Mouse (Mus musculus) intestine, postnatal 0 days (tissue): ENCODE results near the gene Slc1a7. TPM values are rescaled to one million over a fixed set of nuclear protein-coding genes. Genes with fewer than 3 reads are reported as not detected.

Experiments
- ATAC-seq: fragments of 200-750 bp; cut with Nextera tagmentation; 2 replicates; pipeline ENCODE4 v1.8.0; 2017; ENCODE audit warnings: mild to moderate bottlenecking, moderate TSS enrichment, moderate library complexity
- H3K27ac ChIP-seq: fragments of 300-500 bp; sonication (generic); 2 replicates; pipeline ENCODE4 v1.5.1; 2014; ENCODE audit warnings: mild to moderate bottlenecking, low read depth, low read length, moderate library complexity
- H3K27me3 ChIP-seq: fragments of 300-500 bp; sonication (generic); replicated peaks from 2 replicates; pipeline ENCODE4 v1.6.1; 2014; ENCODE audit warnings: low read length, mixed read lengths; ENCODE audit not compliant: control insufficient read depth, insufficient read depth
- H3K36me3 ChIP-seq: fragments of 300-500 bp; sonication (generic); 2 replicates; pipeline ENCODE4 v1.6.1; 2014; ENCODE audit warnings: mild to moderate bottlenecking, moderate library complexity; ENCODE audit not compliant: control insufficient read depth, insufficient read depth
- H3K4me1 ChIP-seq: fragments of 300-500 bp; sonication (generic); replicated peaks from 2 replicates; pipeline ENCODE4 v1.6.1; 2014; ENCODE audit warnings: antibody characterized with exemption, low read length, mixed read lengths; ENCODE audit not compliant: control insufficient read depth, insufficient read depth
- H3K4me2 ChIP-seq: fragments of 300-500 bp; sonication (generic); replicated peaks from 2 replicates; pipeline ENCODE4 v1.6.1; 2014; ENCODE audit warnings: low read depth, mild to moderate bottlenecking, moderate library complexity
- H3K4me3 ChIP-seq: fragments of 300-500 bp; sonication (generic); 2 replicates; pipeline ENCODE4 v1.5.1; 2014; ENCODE audit warnings: low read depth, low read length
- H3K9ac ChIP-seq: fragments of 300-500 bp; sonication (generic); 2 replicates; pipeline ENCODE4 v1.6.1; 2014; ENCODE audit warnings: mild to moderate bottlenecking, low read depth, low read length
- H3K9me3 ChIP-seq: fragments of 300-500 bp; sonication (generic); 2 replicates; pipeline ENCODE4 v1.6.1; 2016; ENCODE audit warnings: mixed run types; ENCODE audit not compliant: control insufficient read depth
- CTCF ChIP-seq: sonication (generic); IDR thresholded peaks from 2 replicates; pipeline ENCODE4 v1.5.1; 2016; ENCODE audit warnings: low read depth, mild to moderate bottlenecking, control low read depth, antibody characterized with exemption, moderate library complexity
- WGBS: fragments of 180-500 bp; shearing (Covaris S2); extraction: QIAGEN DNeasy Blood & Tissue Kit; methylation state at CpG from one replicate; pipeline ENCODE4 v1.1.7; 2014; 5-methylcytosine and 5-hydroxymethylcytosine counted together
- polyA plus RNA-seq: library from polyadenylated mRNA; unstranded; fragments of >200 nt; fragmentation: Nextera tagmentation; extraction: Ambion mirVana; gene quantifications from 2 replicates; pipeline ENCODE4 v1.2.1, GENCODE M21; 2015

Slc1a7 gene
- 0.10 and 0.14 TPM in 2 replicates for polyA plus RNA-seq

- Histone ChIP-seq H3K36me3 (no peaks in the 10 kb centered on the region), H3K9me3 (no peaks in the 10 kb centered on the region), H3K4me1 (no peaks in the 10 kb centered on the region), H3K4me3 (no peak within 1 kb of the TSS), H3K27me3 (no peaks in the 10 kb centered on the region), H3K9ac (no peak within 1 kb of the TSS), H3K27ac (no peak within 1 kb of the TSS), H3K4me2 (no peak within 1 kb of the TSS)
- 76% methylated on average over 16 of the region's 16 CpGs for WGBS
- ATAC-seq, result no peak
- no peak for TF ChIP-seq CTCF
Measured at GRCm38 (mm10) chr4:107967966-107968682, at the start of gene Slc1a7. Gene Slc1a7 (plus strand): TSS chr4:107968332.

- H3K9ac ChIP-seq, result no peak overlapping the region
- no peaks in the 10 kb centered on the region for H3K27me3 ChIP-seq
- H3K36me3 ChIP-seq, result no peaks in the 10 kb centered on the region; the same call in 1 of the 2 replicates
- H3K4me3 ChIP-seq, result no peak overlapping the region
- H3K4me1 ChIP-seq, result peaks cover 8% of the 10 kb centered on the region
- H3K4me2 ChIP-seq, result peak overlapping the region; percentile 74
- H3K27ac ChIP-seq, result peak overlapping the region; percentile 87
- 37% methylated on average over 2 of the region's 2 CpGs for WGBS
- TF ChIP-seq CTCF, result no peak
- H3K9me3 ChIP-seq, result no peaks in the 10 kb centered on the region
- no peak for ATAC-seq
Measured at GRCm38 (mm10) chr4:107920336-107920735, 47.8 kb upstream of the Slc1a7 start.

GRCm38 (mm10) chr4:107921152-107921695 lies 46.9 kb upstream of the Slc1a7 start:
- H3K4me2 ChIP-seq, result peak overlapping the region; percentile 74

GRCm38 (mm10) chr4:107921952-107922351 lies 46.2 kb upstream of the Slc1a7 start:
- no peaks in the 10 kb centered on the region; the same call in 1 of the 2 replicates for H3K36me3 ChIP-seq
- 28% methylated on average over 4 of the region's 4 CpGs for WGBS
- peak overlapping the region; percentile 97 for H3K27ac ChIP-seq
- H3K4me2 ChIP-seq, result peak overlapping the region; percentile 74
- ATAC-seq, result peak; percentile 69
- H3K4me3 ChIP-seq, result peak overlapping the region; percentile 84
- H3K9ac ChIP-seq, result peak overlapping the region; percentile 90
- H3K27me3 ChIP-seq, result no peaks in the 10 kb centered on the region
- no peak for TF ChIP-seq CTCF
- H3K4me1 ChIP-seq, result peaks cover 8% of the 10 kb centered on the region
- H3K9me3 ChIP-seq, result no peaks in the 10 kb centered on the region

More at GRCm38 (mm10) chr4:107921152-107921695, 46.9 kb upstream of the Slc1a7 start:
- Histone ChIP-seq H3K36me3 (no peaks in the 10 kb centered on the region; the same call in 1 of the 2 replicates), H3K9ac (0 out of 2 replicates have a peak overlapping the region, but pooled peaks have one; percentile 4), H3K27me3 (no peaks in the 10 kb centered on the region), H3K4me1 (peaks cover 8% of the 10 kb centered on the region), H3K4me3 (no peak overlapping the region), H3K27ac (peak overlapping the region; percentile 87), H3K9me3 (no peaks in the 10 kb centered on the region)
- TF ChIP-seq CTCF, result no peak
- 20% methylated on average over 8 of the region's 8 CpGs for WGBS
- ATAC-seq, result peak; percentile 66

- under 1% methylated on average over 38 of the region's 38 CpGs for WGBS
- TF ChIP-seq CTCF, result peak; percentile 66
- H3K4me2 ChIP-seq, result peak within 1 kb of the TSS; percentile 74
- peak within 1 kb of the TSS; percentile 90 for H3K9ac ChIP-seq
- H3K36me3 ChIP-seq, result no peaks in the 10 kb centered on the region
- H3K4me3 ChIP-seq, result peak within 1 kb of the TSS; percentile 84
- H3K9me3 ChIP-seq, result no peaks in the 10 kb centered on the region
- H3K4me1 ChIP-seq, result peaks cover 8% of the 10 kb centered on the region
- no peaks in the 10 kb centered on the region for H3K27me3 ChIP-seq
- ATAC-seq, result peak; percentile 89
- peak within 1 kb of the TSS; percentile 97 for H3K27ac ChIP-seq
Measured at GRCm38 (mm10) chr4:107923145-107923802, 44.9 kb upstream of the Slc1a7 start, which contains the start of gene Cpt2. Gene Cpt2 (minus strand): TSS chr4:107923610.

- Histone ChIP-seq H3K9ac (peak overlapping the region; percentile 90; the same call in 1 of the 2 replicates), H3K4me2 (peak overlapping the region; percentile 74), H3K27ac (peak overlapping the region; percentile 97; the same call in 1 of the 2 replicates), H3K4me3 (peak overlapping the region; percentile 84), H3K36me3 (no peaks in the 10 kb centered on the region), H3K9me3 (no peaks in the 10 kb centered on the region), H3K27me3 (no peaks in the 10 kb centered on the region), H3K4me1 (peaks cover 8% of the 10 kb centered on the region)
- TF ChIP-seq CTCF, result no peak
- 40% methylated on average over 7 of the region's 7 CpGs for WGBS
- ATAC-seq, result no peak
Measured at GRCm38 (mm10) chr4:107923803-107924194, 44.3 kb upstream of the Slc1a7 start.
